Mouse (Mus musculus): ENCODE measurements around the gene Dok1. TPM values are rescaled to one million over a fixed set of nuclear protein-coding genes. Genes with fewer than 3 reads are reported as not detected.
A peak's percentile ranks its signal among the peaks of the same experiment; 100 is the strongest.

Gene Dok1
- total RNA-seq, 2 experiments from 2014 or later: 20.5 to 26.9 TPM

GRCm38 (mm10) chr6:83053136-83053960 is 20.1 kb upstream of the Dok1 start:
- ATAC-seq (replicated peaks; ENCODE audit: low FRiP score, poor library complexity, severe bottlenecking): peak; percentile 48

DNA sequence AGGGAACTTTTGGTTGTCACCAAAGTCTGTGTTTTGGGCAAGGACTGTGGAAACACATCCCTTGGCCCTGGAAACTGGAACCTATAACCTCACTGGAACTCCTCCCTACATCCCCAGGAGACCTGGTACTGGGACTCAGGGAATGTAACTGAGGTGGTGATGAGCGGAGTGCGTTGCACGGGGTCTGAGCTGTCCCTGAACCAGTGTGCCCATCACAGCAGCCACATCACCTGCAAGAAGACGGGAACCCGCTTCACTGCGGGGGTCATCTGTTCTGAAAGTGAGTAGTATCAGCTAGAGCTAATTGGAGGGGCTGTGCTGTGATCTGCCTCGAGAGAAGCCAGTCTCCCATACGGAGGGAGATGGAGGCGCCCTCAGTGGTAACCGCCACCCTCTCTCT is 16.1 kb upstream of the Dok1 start:
- no peak for ATAC-seq (replicated peaks; ENCODE audit: low FRiP score, poor library complexity, severe bottlenecking)

DNA sequence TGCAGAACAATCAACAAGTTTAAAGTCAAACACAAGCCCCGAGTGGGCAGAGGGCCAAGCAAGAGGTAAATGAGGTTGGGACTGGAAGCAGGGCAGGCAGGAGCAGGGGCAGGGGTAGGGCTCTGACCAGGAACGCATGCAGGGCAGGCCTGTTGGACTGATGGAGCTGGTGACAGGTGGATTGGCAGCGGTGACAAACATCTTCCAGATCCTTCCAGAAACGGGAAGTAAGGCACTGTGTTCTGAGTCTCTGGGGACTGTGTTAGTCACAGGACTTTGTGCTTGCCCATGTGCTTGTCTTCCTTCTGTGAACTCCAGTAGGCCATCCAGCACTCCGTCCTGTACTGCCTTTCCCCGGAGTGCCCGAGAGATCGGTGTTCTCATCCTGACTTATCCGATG is 11.5 kb upstream of the Dok1 start:
- ATAC-seq (replicated peaks; ENCODE audit: low FRiP score, poor library complexity, severe bottlenecking): no peak

GRCm38 (mm10) chr6:83043993-83044392 is 10.7 kb upstream of the Dok1 start:
- no peak for ATAC-seq (replicated peaks; ENCODE audit: low FRiP score, poor library complexity, severe bottlenecking)

DNA sequence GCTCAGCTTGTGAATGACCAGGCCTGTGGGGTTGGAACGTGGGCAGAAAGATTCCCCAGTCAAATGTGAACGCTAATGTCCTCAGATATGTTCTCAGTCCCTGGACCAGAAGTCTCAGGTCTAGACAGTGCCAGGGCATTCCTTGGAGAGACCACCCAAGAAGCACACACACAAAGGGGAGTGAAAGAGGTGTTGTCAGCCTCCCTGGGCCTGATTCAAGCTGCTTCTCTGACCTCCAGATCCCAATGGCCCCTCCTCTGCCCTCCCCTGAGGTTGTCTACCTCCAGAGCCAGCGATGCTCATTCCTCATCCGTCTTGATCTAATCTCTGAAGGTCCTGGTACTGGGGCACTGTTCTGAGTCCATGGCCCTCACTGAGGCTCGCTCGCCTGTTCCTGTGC is 10.3 kb upstream of the Dok1 start:
- ATAC-seq (replicated peaks; ENCODE audit: low FRiP score, poor library complexity, severe bottlenecking): no peak

DNA sequence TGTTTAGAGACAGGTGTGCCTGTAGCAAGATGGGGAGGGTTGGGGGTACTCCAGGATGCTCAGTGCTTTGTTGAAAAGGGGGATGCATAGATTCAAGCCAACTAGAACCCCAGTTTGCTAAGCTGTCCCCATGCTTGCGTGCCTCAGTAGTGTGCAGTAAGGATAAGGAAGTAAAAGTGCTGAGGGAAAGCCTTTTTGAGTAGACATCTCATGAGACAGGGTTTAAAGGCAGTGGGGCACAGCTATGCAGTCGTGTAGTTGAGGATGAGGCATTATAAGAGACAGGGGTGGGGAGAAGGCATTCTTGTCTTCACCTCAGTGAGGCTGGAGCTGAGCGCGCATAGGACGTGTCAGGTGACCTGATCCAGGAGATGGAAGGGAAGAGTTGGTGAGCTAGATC is 7.3 kb upstream of the Dok1 start:
- no peak for ATAC-seq (replicated peaks; ENCODE audit: low FRiP score, poor library complexity, severe bottlenecking)

- ATAC-seq (replicated peaks; ENCODE audit: low FRiP score, poor library complexity, severe bottlenecking): peak; percentile 96
Measured at GRCm38 (mm10) chr6:83038496-83039012, 5.3 kb upstream of the Dok1 start.

GRCm38 (mm10) chr6:83037188-83037587 is 3.9 kb upstream of the Dok1 start:
- no peak for ATAC-seq (replicated peaks; ENCODE audit: low FRiP score, poor library complexity, severe bottlenecking)

DNA sequence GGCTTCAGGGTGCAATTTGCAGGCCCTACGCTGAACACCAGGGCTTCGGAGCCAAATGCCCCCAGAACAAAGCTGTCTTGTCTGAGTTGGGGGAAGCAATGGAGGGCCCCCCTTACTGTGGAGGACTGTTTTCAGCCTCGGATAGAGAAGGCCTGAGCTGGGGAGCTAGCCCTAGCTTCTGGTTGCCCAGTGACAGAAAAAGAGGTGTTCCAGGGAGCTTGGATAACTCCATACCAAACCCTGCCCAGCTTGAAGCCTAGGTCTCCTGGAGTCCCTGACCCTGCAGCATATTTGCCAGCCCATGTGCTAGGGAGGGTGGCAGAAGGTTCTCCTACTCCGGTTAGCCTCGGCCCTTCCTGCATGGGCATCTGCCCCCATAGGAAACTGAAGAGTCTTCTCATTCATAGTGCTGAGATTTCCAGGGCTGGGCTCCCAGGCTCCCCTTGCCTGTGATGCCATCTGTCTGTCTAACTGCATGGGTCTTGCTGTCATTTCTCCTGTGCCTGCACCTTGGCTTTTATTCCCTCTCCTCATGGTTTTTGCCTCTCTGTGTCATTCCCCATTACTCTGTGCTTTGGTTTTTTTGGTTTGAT is 1.3 kb upstream of the Dok1 start:
- ATAC-seq (replicated peaks; ENCODE audit: low FRiP score, poor library complexity, severe bottlenecking): no peak

DNA sequence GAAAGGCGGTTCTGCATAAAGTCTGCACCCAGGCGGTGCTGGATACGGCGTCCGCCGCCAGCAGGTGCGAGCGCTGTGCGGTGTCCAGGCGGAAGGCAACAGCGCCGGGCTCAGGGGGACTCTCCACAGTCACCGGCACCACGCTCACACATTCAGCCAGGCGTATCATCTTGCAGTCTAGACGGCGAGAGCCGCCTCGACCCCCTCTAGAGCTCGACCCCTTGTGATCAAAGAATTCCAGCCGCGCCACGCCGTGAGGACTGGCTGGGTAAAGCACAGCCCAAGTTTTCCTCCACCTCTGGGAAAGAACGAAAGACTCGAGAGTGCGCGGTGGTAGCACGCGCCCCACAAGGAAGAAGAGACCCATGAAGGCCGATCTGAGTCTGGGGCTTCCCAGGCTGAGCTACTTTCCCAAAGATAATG is 491 bp downstream of the Dok1 start:
- ATAC-seq (replicated peaks; ENCODE audit: low FRiP score, poor library complexity, severe bottlenecking): peak; percentile 77

DNA sequence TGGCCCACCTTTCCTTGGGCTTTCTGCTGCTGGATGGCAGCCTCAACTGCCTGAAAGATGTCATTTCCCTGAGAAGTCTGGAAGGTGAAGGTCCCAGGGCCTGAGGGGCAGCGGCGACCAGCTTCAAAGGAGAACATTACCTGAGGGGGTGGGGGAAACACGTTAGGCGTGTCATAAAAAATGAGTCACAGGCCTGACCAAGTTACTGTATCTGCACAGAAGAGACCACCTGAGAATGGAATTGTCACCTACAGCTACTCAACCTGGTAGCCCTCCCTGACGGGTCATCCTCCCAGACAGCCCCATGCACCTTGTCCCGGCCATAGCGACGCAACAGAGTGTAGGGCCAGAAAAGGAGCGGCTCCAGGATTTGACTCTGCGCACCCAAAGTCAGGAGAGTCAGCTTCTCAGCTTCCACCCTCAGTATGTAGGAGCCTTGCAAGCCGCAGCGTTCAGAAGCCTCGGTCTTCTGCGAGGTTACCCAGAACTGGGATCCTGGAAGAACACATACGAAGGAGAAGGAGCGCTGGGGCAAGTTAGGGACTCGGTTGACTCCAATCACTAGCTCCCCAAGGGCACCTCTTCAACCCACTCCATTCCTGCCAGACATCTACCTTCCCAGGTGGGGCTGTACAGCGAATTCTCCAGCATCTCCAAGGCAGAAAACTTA is 1.2 kb downstream of the Dok1 start:
- no peak for ATAC-seq (replicated peaks; ENCODE audit: low FRiP score, poor library complexity, severe bottlenecking)

DNA sequence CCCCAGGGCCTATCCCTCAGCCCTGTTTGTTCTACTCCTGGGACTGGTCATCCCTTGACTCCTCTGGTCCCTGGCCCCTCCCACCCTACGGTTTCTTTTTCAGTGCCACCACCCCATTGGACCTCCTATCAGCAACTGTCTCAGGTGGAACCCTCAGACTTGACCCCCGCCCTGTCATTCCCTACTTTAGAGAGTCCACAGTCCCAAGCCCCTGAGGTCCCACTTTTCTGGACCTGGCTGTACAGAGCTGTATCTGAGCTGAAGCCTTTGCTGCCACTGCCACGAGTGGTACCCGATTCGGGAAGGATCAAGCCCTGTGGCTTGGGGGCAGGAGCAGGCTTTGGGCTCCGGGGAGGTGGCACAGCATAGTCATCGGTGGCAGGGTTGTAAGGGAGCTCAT is 2.2 kb downstream of the Dok1 start:
- no peak for ATAC-seq (replicated peaks; ENCODE audit: low FRiP score, poor library complexity, severe bottlenecking)

GRCm38 (mm10) chr6:83029777-83030176 is 3.5 kb downstream of the Dok1 start:
- no peak for ATAC-seq (replicated peaks; ENCODE audit: low FRiP score, poor library complexity, severe bottlenecking)

DNA sequence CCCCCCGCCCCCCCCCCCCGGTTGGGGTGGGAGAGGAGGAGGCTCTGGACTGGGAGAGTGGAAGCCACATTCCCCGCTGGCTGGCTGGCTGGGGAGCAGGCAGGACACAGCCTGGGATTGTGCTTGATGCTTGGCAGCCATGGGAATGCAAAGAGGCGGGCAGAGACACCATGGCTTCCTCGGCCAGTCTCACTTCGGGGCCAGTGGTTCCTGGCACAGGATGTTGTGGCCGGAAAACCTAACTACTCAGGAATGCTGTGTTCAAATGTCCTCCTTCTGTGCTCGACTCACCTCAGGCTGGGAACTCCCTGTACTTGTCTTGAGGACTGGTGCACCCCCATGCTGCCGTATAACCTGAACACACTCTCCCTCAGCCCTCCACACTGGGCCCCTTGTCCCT is 5.6 kb downstream of the Dok1 start:
- ATAC-seq (replicated peaks; ENCODE audit: low FRiP score, poor library complexity, severe bottlenecking): no peak

DNA sequence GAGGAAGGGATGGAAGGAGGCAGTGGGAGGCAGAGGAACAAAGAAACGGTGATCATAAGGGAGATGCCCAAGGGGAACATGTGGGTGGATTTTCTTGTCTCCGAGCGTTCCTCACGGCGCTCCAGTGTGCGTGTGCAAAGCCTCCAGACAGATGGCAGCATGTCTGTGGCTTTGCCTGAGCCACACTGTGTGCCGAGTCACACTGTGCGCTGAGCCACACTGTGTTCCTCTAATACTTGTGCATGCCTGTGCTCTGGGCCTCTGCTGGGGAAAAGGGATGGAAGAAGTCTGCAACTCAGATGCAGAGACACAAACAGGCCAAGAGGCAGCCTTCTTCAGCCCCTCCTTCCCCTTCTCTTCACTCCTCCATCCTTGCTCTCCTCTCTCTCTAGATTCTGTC is 6.0 kb downstream of the Dok1 start:
- no peak for ATAC-seq (replicated peaks; ENCODE audit: low FRiP score, poor library complexity, severe bottlenecking)

GRCm38 (mm10) chr6:83025221-83025620 is 8.1 kb downstream of the Dok1 start:
- no peak for ATAC-seq (replicated peaks; ENCODE audit: low FRiP score, poor library complexity, severe bottlenecking)

- ATAC-seq (replicated peaks; ENCODE audit: low FRiP score, poor library complexity, severe bottlenecking): no peak
Measured at GRCm38 (mm10) chr6:83024421-83024820, 8.8 kb downstream of the Dok1 start.

GRCm38 (mm10) chr6:83023786-83024185 is 9.5 kb downstream of the Dok1 start:
- ATAC-seq (replicated peaks; ENCODE audit: low FRiP score, poor library complexity, severe bottlenecking): no peak

GRCm38 (mm10) chr6:83023008-83023407 is 10.3 kb downstream of the Dok1 start:
- peak; percentile 53; the same call in 1 of the 2 replicates for ATAC-seq (replicated peaks; ENCODE audit: low FRiP score, poor library complexity, severe bottlenecking)

- ATAC-seq (replicated peaks; ENCODE audit: low FRiP score, poor library complexity, severe bottlenecking): no peak
Measured at GRCm38 (mm10) chr6:83020836-83021593, 12.3 kb downstream of the Dok1 start.
